ENCODE assay signal across 8 mouse cellular contexts in genomic region chr2:3335611-3336301, GRCm38 (mm10). TPM values are rescaled to one million over a fixed set of nuclear protein-coding genes. Genes with fewer than 3 reads are reported as not detected.
DNase-seq lines count a peak whose midpoint lies in the region; ATAC-seq lines count a peak whose summit lies in the region.

TSS of gene Acbd7 (plus strand) at chr2:3336168.

- peak; percentile 27 for ATAC-seq in inflammation-experienced regulatory T-cells, adult 6 months

- intact Hi-C loops in left cerebral cortex, postnatal 36 days (cut with DNase I), result no loop called here

- DNase-seq in adrenal gland, adult (ENCODE audit: inconsistent age in 2 of 2, low spot score in 1 of 2), result peak; percentile 71 to 85
- DNase-seq in cerebellum, postnatal 25 days, result peak; percentile 62 to 76
- DNase-seq in frontal cortex, postnatal 25 days (ENCODE audit: low spot score in 2 of 2), result peak; percentile 35 to 47
- DNase-seq in left cerebral cortex, postnatal 36 days (ENCODE audit: low spot score in 2 of 2), result peak; percentile 54 to 61
- DNase-seq in mesoderm, embryonic 11.5 days (ENCODE audit: low read depth, low spot score), result peak; percentile 61
- DNase-seq in right cerebral cortex, postnatal 4 days, result peak; percentile 60
- no peak for DNase-seq in adipocyte (ENCODE audit: low spot score)

RNA-seq across cellular contexts. Expression of gene Acbd7, which starts in this region (rescaled TPM):
- polyA plus RNA-seq in inflammation-experienced regulatory T-cells, adult 6 months (2017; shearing (Covaris generic)), result not detected
- total RNA-seq in left cerebral cortex, postnatal 36 days (2021), result 1 to 10 TPM in 1 of 2 experiments, not detected in 1; 1.8 TPM

Comparison
In these comparisons a context has a peak if more than half of its experiments do, and no peak if none do; other contexts are left out.
1. Peak in ATAC-seq in inflammation-experienced regulatory T-cells, adult 6 months; RNA of the gene not detected or under 1 TPM.